Mouse (Mus musculus): ENCODE results near the gene Cyb5b.

DNA sequence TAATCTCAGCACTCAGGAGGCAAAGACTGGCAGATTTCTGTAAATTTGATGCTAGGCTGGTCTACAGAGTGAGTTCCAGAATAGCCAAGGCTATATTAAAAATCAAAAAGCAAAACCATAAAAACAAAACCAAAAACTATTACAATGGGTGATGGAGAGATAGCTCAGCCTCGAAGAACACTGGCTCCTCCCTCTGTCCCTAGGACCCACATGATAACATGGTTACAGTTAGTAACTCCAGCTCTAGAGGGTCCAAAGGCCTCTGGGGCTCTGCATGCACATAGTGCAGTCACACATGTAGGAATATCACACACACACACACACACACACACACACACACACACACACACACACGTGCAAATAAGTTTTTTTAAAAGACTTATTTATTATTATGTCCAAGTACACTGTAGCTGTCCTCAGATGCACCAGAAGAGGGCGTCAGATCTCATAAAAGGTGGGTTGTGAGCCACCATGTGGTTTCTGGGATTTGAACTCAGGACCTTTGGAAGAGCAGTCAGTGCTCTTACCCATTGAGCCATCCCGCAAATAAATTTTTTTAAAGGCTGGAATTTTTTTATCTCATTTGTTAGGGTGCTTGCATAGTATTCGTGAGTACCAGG is 40.5 kb upstream of the Cyb5b start:
- no peak for TF ChIP-seq POLR2A (IDR thresholded peaks at IDR 0.05; ENCODE audit: low read depth, low read length)
- no peak for TF ChIP-seq CTCF (IDR thresholded peaks at IDR 0.05; ENCODE audit: borderline replicate concordance, insufficient read depth, low read length)

Measured in embryonic fibroblast, embryonic 13.5 days (primary cell).